Mouse (Mus musculus): Measurements from ENCODE around the gene Cyb5d1.
A peak's percentile ranks its signal among the peaks of the same experiment; 100 is the strongest.

Cyb5d1 gene

DNA sequence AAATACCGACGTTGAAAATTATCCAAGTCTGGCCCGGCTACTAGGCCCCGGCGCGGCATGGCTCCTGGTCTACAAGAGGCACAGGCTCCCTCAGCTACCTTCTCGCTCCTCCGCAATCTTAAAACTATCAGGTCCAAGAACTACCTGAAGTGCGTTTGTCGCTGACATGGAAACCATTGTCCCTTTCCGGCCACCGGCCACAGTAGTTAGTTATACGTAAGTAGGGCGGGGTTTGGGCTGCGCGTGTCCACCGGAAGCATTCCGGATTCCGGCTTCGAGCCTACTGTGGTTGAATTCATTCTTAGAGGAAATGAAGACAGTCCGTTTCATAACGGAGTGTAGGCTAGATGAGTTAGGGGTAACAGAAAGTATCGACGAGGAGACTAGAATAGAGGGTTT lies at the start of gene Cyb5d1, which contains the start of gene Naa38:
Gene Cyb5d1, minus strand, starts transcription at position 397 of the 399 bp plus-strand sequence.
Gene Naa38, plus strand, starts transcription at position 253 of the 399 bp plus-strand sequence.
- DNase-seq (ENCODE audit: low spot score in 2 of 2) = peak; percentile 87 to 92

- DNase-seq (ENCODE audit: low spot score in 2 of 2) = no peak
These were observed 47.9 kb upstream of the Cyb5d1 start for GRCm38 (mm10) chr11:69443328-69443727.

- DNase-seq (ENCODE audit: low spot score in 2 of 2) = no peak
These were observed 41.9 kb upstream of the Cyb5d1 start for GRCm38 (mm10) chr11:69437291-69437690.

- DNase-seq (ENCODE audit: low spot score in 2 of 2) = no peak
These were observed 37.8 kb upstream of the Cyb5d1 start for GRCm38 (mm10) chr11:69433189-69433588.

DNA sequence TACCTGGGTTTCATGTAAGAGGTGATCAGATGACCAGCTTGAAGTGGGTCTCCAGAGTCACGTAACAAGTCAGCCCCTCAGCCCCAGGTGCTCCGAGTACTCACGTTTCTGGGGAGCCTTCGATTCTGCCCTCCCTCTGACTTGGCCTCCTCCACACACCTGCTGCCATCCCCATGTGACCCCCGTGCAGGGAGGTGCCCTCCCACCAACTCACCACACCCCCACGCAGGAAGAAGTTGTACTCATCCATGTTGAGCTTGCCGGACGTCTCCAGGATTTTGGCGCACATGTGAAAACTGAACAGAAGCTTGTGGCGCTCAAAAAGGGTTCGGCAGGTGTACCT lies 37.2 kb upstream of the Cyb5d1 start:
- DNase-seq (ENCODE audit: low spot score in 2 of 2) = no peak

GRCm38 (mm10) chr11:69431829-69432639 lies 36.6 kb upstream of the Cyb5d1 start:
- peak; percentile 72 to 80 for DNase-seq (ENCODE audit: low spot score in 2 of 2)

DNA sequence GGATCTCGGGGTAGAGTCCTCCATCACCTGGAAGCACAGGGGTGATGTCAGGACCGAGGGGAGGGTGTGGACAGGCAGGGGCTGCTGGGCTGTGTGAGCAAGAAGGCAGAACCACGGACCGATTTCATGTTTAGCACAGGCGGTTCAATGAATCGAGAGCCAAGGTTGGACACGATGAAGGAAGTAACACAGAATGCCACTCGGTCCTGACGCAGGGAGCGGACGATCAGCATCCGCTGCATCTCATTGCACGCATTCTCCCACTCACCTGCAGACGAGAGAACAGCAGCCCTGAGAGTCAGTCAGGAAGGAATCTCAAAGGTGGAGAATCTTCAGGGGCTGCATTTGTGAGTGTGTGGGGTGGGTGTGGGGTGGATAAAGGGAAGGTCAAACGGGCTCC lies 35.2 kb upstream of the Cyb5d1 start:
- no peak for DNase-seq (ENCODE audit: low spot score in 2 of 2)

- DNase-seq (ENCODE audit: low spot score in 2 of 2) = no peak
These were observed 33.9 kb upstream of the Cyb5d1 start for GRCm38 (mm10) chr11:69429313-69429712.

GRCm38 (mm10) chr11:69428751-69429150 lies 33.3 kb upstream of the Cyb5d1 start:
- DNase-seq (ENCODE audit: low spot score in 2 of 2) = peak in 1 of 2 experiments; percentile 54

GRCm38 (mm10) chr11:69426246-69426645 lies 30.8 kb upstream of the Cyb5d1 start:
- no peak for DNase-seq (ENCODE audit: low spot score in 2 of 2)

- no peak for DNase-seq (ENCODE audit: low spot score in 2 of 2)
These were observed 28.5 kb upstream of the Cyb5d1 start for GRCm38 (mm10) chr11:69423885-69424284.

- DNase-seq (ENCODE audit: low spot score in 2 of 2) = no peak
These were observed 27.4 kb upstream of the Cyb5d1 start for GRCm38 (mm10) chr11:69422842-69423241.

GRCm38 (mm10) chr11:69421131-69421977 lies 25.9 kb upstream of the Cyb5d1 start:
- DNase-seq (ENCODE audit: low spot score in 2 of 2) = no peak

- no peak for DNase-seq (ENCODE audit: low spot score in 2 of 2)
These were observed 25.1 kb upstream of the Cyb5d1 start for GRCm38 (mm10) chr11:69420554-69421000.

DNA sequence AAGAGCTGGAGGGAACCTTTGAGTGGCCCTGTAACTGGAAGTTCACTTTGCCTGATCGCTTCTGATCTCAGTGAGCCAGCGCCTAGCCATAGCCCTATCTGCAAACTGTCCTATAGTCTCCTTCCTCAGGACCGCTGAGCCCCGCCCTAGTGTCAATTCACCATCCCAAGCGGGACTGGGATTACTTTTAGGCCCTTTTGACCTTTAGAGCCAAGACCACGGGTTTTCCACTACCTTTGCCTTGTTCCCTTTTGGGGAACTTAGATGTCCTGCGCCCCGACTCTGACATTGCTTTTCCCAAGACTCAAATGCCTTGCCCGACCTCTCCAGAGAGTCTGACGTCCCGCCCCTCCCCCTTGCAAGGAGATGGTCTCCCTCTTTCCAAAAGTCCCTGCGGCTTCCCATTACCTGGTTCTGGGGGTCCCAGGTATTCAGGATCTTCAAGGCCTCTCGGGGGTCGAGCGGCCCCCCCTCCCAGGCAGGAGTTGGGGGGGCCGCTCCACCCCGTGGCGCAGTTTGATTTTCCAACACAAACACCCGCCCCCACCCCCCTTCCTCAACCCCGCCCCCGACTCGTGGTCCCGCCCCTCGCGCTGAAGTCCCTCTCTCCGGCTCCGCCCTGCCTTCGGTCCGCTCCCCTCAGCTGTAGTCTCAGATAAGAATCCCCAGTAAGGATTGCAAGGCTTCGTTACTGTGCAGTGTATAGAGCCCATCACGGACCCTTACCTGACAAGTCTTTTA lies 24.6 kb upstream of the Cyb5d1 start:
- DNase-seq (ENCODE audit: low spot score in 2 of 2) = peak in 1 of 2 experiments; percentile 49

GRCm38 (mm10) chr11:69419443-69419812 lies 24.0 kb upstream of the Cyb5d1 start:
- DNase-seq (ENCODE audit: low spot score in 2 of 2) = no peak

- DNase-seq (ENCODE audit: low spot score in 2 of 2) = peak; percentile 75 to 76
These were observed 23.3 kb upstream of the Cyb5d1 start for GRCm38 (mm10) chr11:69418481-69419442.

GRCm38 (mm10) chr11:69417449-69418384 lies 22.3 kb upstream of the Cyb5d1 start:
- peak in 1 of 2 experiments; percentile 71 for DNase-seq (ENCODE audit: low spot score in 2 of 2)

DNA sequence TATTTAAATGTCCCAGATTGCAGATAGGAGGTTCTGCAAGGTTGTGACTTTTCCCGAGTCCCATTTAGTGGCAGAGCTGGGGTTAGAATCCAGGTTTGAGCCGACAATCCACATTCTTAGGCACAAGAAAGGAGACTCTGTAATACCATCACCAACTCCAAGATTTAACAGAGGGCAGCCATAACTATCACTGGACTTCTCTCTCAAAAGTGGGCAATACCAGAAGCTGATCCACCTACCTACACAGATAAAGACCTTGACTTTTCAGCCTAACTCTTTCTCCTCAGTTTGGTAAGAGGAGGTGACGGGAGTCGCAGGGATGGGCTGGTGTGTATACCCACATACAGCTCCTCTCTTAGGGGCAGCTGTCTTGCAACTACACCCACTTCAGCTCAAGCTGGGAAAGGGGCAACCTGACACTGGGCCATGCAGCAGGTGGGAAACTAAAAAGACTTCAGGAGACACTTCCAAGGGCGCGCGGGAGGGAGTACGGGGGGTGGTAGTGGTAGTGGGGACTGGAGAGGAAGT lies 21.6 kb upstream of the Cyb5d1 start:
- DNase-seq (ENCODE audit: low spot score in 2 of 2) = no peak
